Mouse (Mus musculus): ENCODE results near the gene Rpl23. TPM values are rescaled to one million over a fixed set of nuclear protein-coding genes. Genes with fewer than 3 reads are reported as not detected.

Rpl23 gene
- polyA plus RNA-seq, 1 experiment from 2014 or later: 409 TPM

GRCm38 (mm10) chr11:97728311-97728710 is 53.9 kb downstream of the Rpl23 start:
- Histone ChIP-seq H3K4me1 (ENCODE audit: insufficient read depth) (0 out of 2 replicates have a peak, but pooled peaks cover 2% of the 10 kb centered on the region), H3K9ac (replicated peaks) (no peak overlapping the region), H3K27me3 (ENCODE audit: insufficient read depth, low read length) (no peaks in the 10 kb centered on the region), H3K36me3 (replicated peaks; ENCODE audit: insufficient read depth, low read length) (peaks cover 41% of the 10 kb centered on the region), H3K27ac (ENCODE audit: low read depth) (peak overlapping the region; percentile 63; the same call in 1 of the 2 replicates), H3K4me2 (ENCODE audit: low read depth, low read length) (no peak overlapping the region; the same call in 1 of the 2 replicates), H3K4me3 (ENCODE audit: low read depth, low read length) (no peak overlapping the region), H3K9me3 (ENCODE audit: low read length) (no peaks in the 10 kb centered on the region)
- TF ChIP-seq EP300 (IDR thresholded peaks at IDR 0.05; ENCODE audit: low read depth) (no peak), CTCF (IDR thresholded peaks at IDR 0.05; ENCODE audit: low read depth) (no peak)
- peak; percentile 52 for DNase-seq
- 46% methylated on average over 7 of the region's 7 CpGs for WGBS (ENCODE audit: insufficient replicate concordance)
- peak; percentile 48; the same call in 1 of the 2 replicates for ATAC-seq

Small RNA genes lying within 50 kb of the gene (microRNA-seq; reads per million reads assigned to microRNA genes)
- not detected for gene Mir8102

Other genes starting within 250 kb of the Rpl23 start
- 0.02 and 0.05 TPM in 2 replicates for gene Srcin1, start 206.3 kb downstream of the Rpl23 start, polyA plus RNA-seq (2015; fragmentation: Nextera tagmentation; extraction: Ambion mirVana)
- gene Epop, start 152.7 kb downstream of the Rpl23 start, polyA plus RNA-seq (2015; fragmentation: Nextera tagmentation; extraction: Ambion mirVana): 1.1 and 1.6 TPM in 2 replicates
- gene Mllt6, start 119.0 kb downstream of the Rpl23 start, polyA plus RNA-seq (2015; fragmentation: Nextera tagmentation; extraction: Ambion mirVana): 0.32 and 0.38 TPM in 2 replicates
- gene Cisd3, start 96.6 kb downstream of the Rpl23 start, polyA plus RNA-seq (2015; fragmentation: Nextera tagmentation; extraction: Ambion mirVana): 54.6 and 63.7 TPM in 2 replicates
- gene Pcgf2, start 81.9 kb downstream of the Rpl23 start, polyA plus RNA-seq (2015; fragmentation: Nextera tagmentation; extraction: Ambion mirVana): 1.9 TPM in 2 replicates
- 244 and 267 TPM in 2 replicates for gene Psmb3, start 79.0 kb downstream of the Rpl23 start, polyA plus RNA-seq (2015; fragmentation: Nextera tagmentation; extraction: Ambion mirVana)
- gene Pip4k2b, start 37.7 kb downstream of the Rpl23 start, polyA plus RNA-seq (2015; fragmentation: Nextera tagmentation; extraction: Ambion mirVana): 0.53 and 0.59 TPM in 2 replicates
- 5.5 and 5.8 TPM in 2 replicates for gene Cwc25, start 15.9 kb downstream of the Rpl23 start, polyA plus RNA-seq (2015; fragmentation: Nextera tagmentation; extraction: Ambion mirVana)
- gene 1700001P01Rik, start 6.5 kb downstream of the Rpl23 start, polyA plus RNA-seq (2015; fragmentation: Nextera tagmentation; extraction: Ambion mirVana): not detected in 2 replicates
- gene Lasp1, start 16.6 kb upstream of the Rpl23 start, polyA plus RNA-seq (2015; fragmentation: Nextera tagmentation; extraction: Ambion mirVana): 30.0 and 32.2 TPM in 2 replicates
- gene B230217C12Rik, start 58.3 kb upstream of the Rpl23 start, polyA plus RNA-seq (2015; fragmentation: Nextera tagmentation; extraction: Ambion mirVana): 0.25 and 0.28 TPM in 2 replicates
- 0.26 and 0.27 TPM in 2 replicates for gene Fbxo47, start 101.7 kb upstream of the Rpl23 start, polyA plus RNA-seq (2015; fragmentation: Nextera tagmentation; extraction: Ambion mirVana)
- 0.75 TPM in 2 replicates for gene Plxdc1, start 204.0 kb upstream of the Rpl23 start, polyA plus RNA-seq (2015; fragmentation: Nextera tagmentation; extraction: Ambion mirVana)
- 9.9 and 10.0 TPM in 2 replicates for gene Arl5c, start 213.7 kb upstream of the Rpl23 start, polyA plus RNA-seq (2015; fragmentation: Nextera tagmentation; extraction: Ambion mirVana)
- 0.23 and 0.77 TPM in 2 replicates for gene Cacnb1, start 240.6 kb upstream of the Rpl23 start, polyA plus RNA-seq (2015; fragmentation: Nextera tagmentation; extraction: Ambion mirVana)
- gene Rpl19, start 244.3 kb upstream of the Rpl23 start, polyA plus RNA-seq (2015; fragmentation: Nextera tagmentation; extraction: Ambion mirVana): 568 TPM in 2 replicates

All from liver, postnatal 0 days (tissue).